ENCODE assay signal across 9 mouse cellular contexts in genomic region chr11:53243199-53243598, GRCm38 (mm10). TPM values are rescaled to one million over a fixed set of nuclear protein-coding genes. Genes with fewer than 3 reads are reported as not detected.
DNase-seq lines count a peak whose midpoint lies in the region; ATAC-seq lines count a peak whose summit lies in the region.
"Had no signal": no experiment of that assay in that cellular context is flagged by ENCODE, and none has a peak within 500 bp of the region (broad histone marks: within the 10 kb centered on the region; RNA-seq: fewer than 3 reads in every experiment).

No protein-coding gene starts in this region.

- no peak overlapping the region for H3K4me2 ChIP-seq in midbrain, embryonic 14.5 days (ENCODE audit: low read length)
- H3K4me2 ChIP-seq in midbrain, embryonic 16.5 days (ENCODE audit: low read length): no peak overlapping the region
- H3K4me2 ChIP-seq: heart, embryonic 13.5 days had no signal

- H3K27ac ChIP-seq in midbrain, embryonic 14.5 days (replicated peaks; ENCODE audit: low read depth, low read length): no peak overlapping the region
- H3K27ac ChIP-seq in midbrain, embryonic 16.5 days (ENCODE audit: low read length): no peak overlapping the region
- H3K27ac ChIP-seq: heart, embryonic 13.5 days had no signal

- no peak overlapping the region for H3K9ac ChIP-seq in midbrain, embryonic 14.5 days (replicated peaks; ENCODE audit: low read length)
- no peak overlapping the region for H3K9ac ChIP-seq in midbrain, embryonic 16.5 days (ENCODE audit: low read depth, low read length)
- H3K9ac ChIP-seq: heart, embryonic 13.5 days had no signal

- ATAC-seq in midbrain, embryonic 14.5 days (ENCODE audit: low FRiP score, low TSS enrichment): no peak
- no peak for ATAC-seq in midbrain, embryonic 16.5 days
- no peak for ATAC-seq in inflammation-experienced regulatory T-cells, adult 6 months

- DNase-seq in gastrocnemius, adult 18-20 months (ENCODE audit: low spot score): peak; percentile 16
- no peak for DNase-seq in gastrocnemius, adult 8-10 months (ENCODE audit: low spot score in 2 of 2)
- peak; percentile 48 for DNase-seq in midbrain, embryonic 14.5 days
- peak; percentile 55 to 62 for DNase-seq in cerebellum, postnatal 25 days
- peak; percentile 29 to 31 for DNase-seq in lung, adult 18-20 months
- DNase-seq in frontal cortex, postnatal 25 days (ENCODE audit: low spot score in 2 of 2): no peak

- no peaks in the 10 kb centered on the region for H3K36me3 ChIP-seq in midbrain, embryonic 14.5 days (ENCODE audit: control insufficient read depth, insufficient read depth, low read length)
- no peaks in the 10 kb centered on the region for H3K36me3 ChIP-seq in midbrain, embryonic 16.5 days (ENCODE audit: control insufficient read depth, insufficient read depth, low read length)
- H3K36me3 ChIP-seq: heart, embryonic 13.5 days had no signal

- H3K4me1 ChIP-seq in midbrain, embryonic 14.5 days (ENCODE audit: control insufficient read depth, insufficient read depth, low read length): no peaks in the 10 kb centered on the region
- no peaks in the 10 kb centered on the region for H3K4me1 ChIP-seq in midbrain, embryonic 16.5 days (ENCODE audit: control insufficient read depth, insufficient read depth, low read length)
- H3K4me1 ChIP-seq: heart, embryonic 13.5 days had no signal

- H3K9me3 ChIP-seq in midbrain, embryonic 14.5 days (ENCODE audit: control insufficient read depth, low read length): no peaks in the 10 kb centered on the region
- H3K9me3 ChIP-seq in midbrain, embryonic 16.5 days (replicated peaks; ENCODE audit: control insufficient read depth, low read length, poor library complexity, severe bottlenecking): no peaks in the 10 kb centered on the region
- H3K9me3 ChIP-seq: heart, embryonic 13.5 days had no signal

- no peaks in the 10 kb centered on the region for H3K27me3 ChIP-seq in midbrain, embryonic 14.5 days (ENCODE audit: control insufficient read depth, insufficient read depth, low read length)
- H3K27me3 ChIP-seq in midbrain, embryonic 16.5 days (ENCODE audit: control insufficient read depth, insufficient read depth, low read depth, low read length): no peaks in the 10 kb centered on the region
- H3K27me3 ChIP-seq: heart, embryonic 13.5 days had no signal

- no peak overlapping the region for H3K4me3 ChIP-seq in midbrain, embryonic 14.5 days (replicated peaks; ENCODE audit: low read depth, low read length)
- no peak overlapping the region for H3K4me3 ChIP-seq in midbrain, embryonic 16.5 days (ENCODE audit: low read depth, low read length)
- H3K4me3 ChIP-seq: heart, embryonic 13.5 days had no signal

- 49% methylated on average over 11 of the region's 11 CpGs for WGBS in midbrain, embryonic 14.5 days
- 48% methylated on average over 11 of the region's 11 CpGs for WGBS in midbrain, embryonic 16.5 days

RNA-seq across cellular contexts. Expression of gene Hspa4, which starts 57.1 kb away (rescaled TPM):
- total RNA-seq in gastrocnemius, adult 18-20 months (2021): 10 to 100 TPM; 74.3 to 95.8 TPM
- total RNA-seq in gastrocnemius, adult 8-10 months (2022): 10 to 100 TPM; 68.4 to 86.4 (median 78.9) TPM
- 42.2 and 57.4 TPM in 2 replicates for polyA plus RNA-seq in midbrain, embryonic 14.5 days (2014; fragmentation: Nextera tagmentation; extraction: Ambion mirVana)
- polyA plus RNA-seq in midbrain, embryonic 16.5 days (2015; fragmentation: Nextera tagmentation; extraction: Ambion mirVana): 37.9 and 38.1 TPM in 2 replicates
- 10 to 100 TPM; 30.1 to 36.3 (median 35.3) TPM for polyA plus RNA-seq in inflammation-experienced regulatory T-cells, adult 6 months (2017; shearing (Covaris generic))

Comparison
In these comparisons a context has a peak if more than half of its experiments do, and no peak if none do; other contexts are left out.
1. DNase-seq: peak in gastrocnemius, adult 18-20 months (single experiment), midbrain, embryonic 14.5 days (single experiment), cerebellum, postnatal 25 days (2 of 2) and lung, adult 18-20 months (2 of 2); none in gastrocnemius, adult 8-10 months (0 of 2) and frontal cortex, postnatal 25 days (0 of 2).